Mouse (Mus musculus): ENCODE measurements at regions not wholly inside any gene's neighbourhood (a gene's known extent, or its start where the extent isn't known, plus 50 kb on each side); places are given as distances from the start of the nearest gene placed in this dataset.
"Not testable (repeated sequence)": the region's sequence is repeated elsewhere in the genome, so short reads cannot be mapped to it uniquely, and the experiment has no call there.

DNA sequence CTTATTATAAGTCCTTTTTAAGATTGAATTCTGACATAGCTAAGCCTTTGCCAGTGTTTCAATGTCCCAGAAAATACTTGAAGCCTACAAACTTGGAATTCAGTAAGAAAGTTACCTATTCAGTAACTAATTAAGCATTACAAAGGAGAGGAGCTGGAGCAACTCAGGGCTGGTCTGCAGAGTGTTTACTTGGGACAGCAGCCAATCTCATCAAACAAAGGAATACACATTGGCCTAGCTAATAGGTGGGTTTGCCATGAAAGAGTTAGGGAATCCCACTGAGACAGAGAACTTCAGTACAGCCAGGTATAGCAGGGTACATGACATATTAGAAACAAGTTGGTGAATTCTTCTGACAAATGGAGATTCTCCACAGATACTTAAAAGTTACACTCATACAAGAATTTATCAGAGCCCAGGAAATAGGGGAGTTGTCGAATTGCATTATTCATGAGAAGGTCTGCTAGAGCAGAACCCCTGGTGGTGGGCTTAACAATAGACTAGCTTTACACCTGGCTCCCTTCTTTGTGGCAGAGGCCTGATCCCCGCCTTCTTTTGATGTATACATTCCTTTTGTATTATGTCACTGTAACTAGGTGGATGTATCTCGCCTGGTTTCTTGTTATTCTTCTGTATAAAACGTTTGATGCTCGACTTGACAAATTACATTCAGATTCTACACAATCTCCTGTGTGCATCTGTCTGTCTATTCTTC is 525.2 kb downstream of the 4930447F04Rik start:
- DNase-seq (ENCODE audit: low spot score): not testable (repeated sequence)

DNA sequence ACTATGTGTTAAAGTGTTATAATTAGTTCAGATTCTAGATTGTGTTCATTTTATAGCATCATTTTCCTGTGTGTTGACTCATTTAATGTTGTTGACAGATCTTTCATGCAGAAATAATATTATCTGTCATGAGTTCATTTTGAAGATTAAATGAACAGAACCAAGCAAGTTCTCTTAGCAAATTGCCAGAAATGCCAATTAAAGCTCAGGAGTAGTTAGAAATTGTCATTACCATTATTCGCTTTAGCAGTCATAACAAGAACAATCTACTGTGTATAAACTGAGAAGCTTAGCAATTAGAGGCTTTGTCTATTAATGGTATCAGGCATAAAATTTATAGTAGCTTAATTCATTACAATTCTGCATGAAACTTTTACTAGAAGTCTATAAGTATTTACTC is 534.2 kb downstream of the 4930447F04Rik start:
- DNase-seq (ENCODE audit: low spot score): no peak

DNA sequence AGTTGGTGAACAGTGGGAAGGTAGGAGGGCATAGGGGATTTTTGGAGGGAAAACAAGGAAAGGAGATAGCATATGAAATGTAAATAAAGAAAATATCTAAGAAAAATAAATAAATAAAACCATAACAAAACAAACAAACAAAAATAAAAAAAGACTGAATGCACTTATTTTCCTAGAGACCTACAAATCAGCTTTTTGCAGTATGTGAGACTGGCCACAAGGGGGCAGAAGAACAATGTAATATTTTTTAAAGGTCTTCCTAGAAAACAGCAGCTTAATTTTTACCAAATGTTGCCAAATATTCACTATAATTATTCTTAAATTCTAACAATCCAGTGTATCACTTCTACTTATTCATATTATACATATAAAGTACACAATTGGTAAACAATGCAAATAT is 569.4 kb downstream of the 4930447F04Rik start:
- peak; percentile 2 for DNase-seq (ENCODE audit: low spot score)

DNA sequence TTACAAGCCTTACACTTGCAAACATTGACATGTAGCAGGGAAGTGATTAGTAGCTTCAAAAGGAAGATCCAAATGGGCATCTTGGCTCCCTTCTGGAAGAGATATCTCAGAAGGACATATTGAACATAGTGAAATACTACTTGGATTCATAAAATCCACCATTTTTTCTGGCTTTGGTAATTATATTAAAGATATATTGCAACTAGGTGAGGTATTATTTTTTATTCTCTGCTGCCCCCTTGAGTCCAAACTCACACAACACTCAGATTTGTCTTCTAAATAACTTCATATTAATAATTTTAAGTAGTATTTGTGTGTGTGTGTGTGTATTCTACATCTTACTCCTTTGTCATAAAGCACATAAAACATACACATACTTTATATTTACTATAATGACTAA is 588.5 kb downstream of the 4930447F04Rik start:
- no peak for DNase-seq (ENCODE audit: low spot score)

Measured in left cerebral cortex, adult 11 months (tissue).